Mouse (Mus musculus) forebrain, embryonic 12.5 days (tissue): ENCODE results near the gene Slc5a8. TPM values are rescaled to one million over a fixed set of nuclear protein-coding genes. Genes with fewer than 3 reads are reported as not detected.

Experiments used
- ATAC-seq: fragments of 200-750 bp; cut with Nextera tagmentation; 2 replicates; pipeline ENCODE4 v1.8.0; 2017; ENCODE audit warnings: moderate TSS enrichment; ENCODE audit not compliant: low FRiP score
- H3K27ac ChIP-seq: fragments of 300-500 bp; sonication (generic); 2 replicates; pipeline ENCODE4 v1.5.1; 2016; ENCODE audit warnings: mild to moderate bottlenecking
- H3K27me3 ChIP-seq: fragments of 300-500 bp; sonication (generic); 2 replicates; pipeline ENCODE4 v1.6.1; 2016; ENCODE audit warnings: mild to moderate bottlenecking
- H3K36me3 ChIP-seq: fragments of 300-500 bp; sonication (generic); replicated peaks from 2 replicates; pipeline ENCODE4 v1.6.1; 2016; ENCODE audit warnings: mild to moderate bottlenecking
- H3K4me1 ChIP-seq: fragments of 300-500 bp; sonication (generic); 2 replicates; pipeline ENCODE4 v1.6.1; 2016
- H3K4me2 ChIP-seq: fragments of 300-500 bp; sonication (generic); 2 replicates; pipeline ENCODE4 v1.6.1; 2016; ENCODE audit warnings: mild to moderate bottlenecking, moderate library complexity
- H3K4me3 ChIP-seq: fragments of 300-500 bp; sonication (generic); replicated peaks from 2 replicates; pipeline ENCODE4 v1.5.1; 2016; ENCODE audit warnings: mild to moderate bottlenecking
- H3K9ac ChIP-seq: fragments of 300-500 bp; sonication (generic); 2 replicates; pipeline ENCODE4 v1.6.1; 2016; ENCODE audit warnings: mild to moderate bottlenecking
- H3K9me3 ChIP-seq: fragments of 300-500 bp; sonication (generic); 2 replicates; pipeline ENCODE4 v1.6.1; 2016
- WGBS: fragments of 180-500 bp; shearing (Covaris S2); methylation state at CpG from one replicate; pipeline ENCODE4 v1.1.7; 2016; 5-methylcytosine and 5-hydroxymethylcytosine counted together
- polyA plus RNA-seq: library from polyadenylated mRNA; unstranded; fragments of >200 nt; fragmentation: Nextera tagmentation; extraction: Ambion mirVana; gene quantifications from 2 replicates; pipeline ENCODE4 v1.2.1, GENCODE M21; 2016

Slc5a8 gene
- not detected in 2 replicates for polyA plus RNA-seq

DNA sequence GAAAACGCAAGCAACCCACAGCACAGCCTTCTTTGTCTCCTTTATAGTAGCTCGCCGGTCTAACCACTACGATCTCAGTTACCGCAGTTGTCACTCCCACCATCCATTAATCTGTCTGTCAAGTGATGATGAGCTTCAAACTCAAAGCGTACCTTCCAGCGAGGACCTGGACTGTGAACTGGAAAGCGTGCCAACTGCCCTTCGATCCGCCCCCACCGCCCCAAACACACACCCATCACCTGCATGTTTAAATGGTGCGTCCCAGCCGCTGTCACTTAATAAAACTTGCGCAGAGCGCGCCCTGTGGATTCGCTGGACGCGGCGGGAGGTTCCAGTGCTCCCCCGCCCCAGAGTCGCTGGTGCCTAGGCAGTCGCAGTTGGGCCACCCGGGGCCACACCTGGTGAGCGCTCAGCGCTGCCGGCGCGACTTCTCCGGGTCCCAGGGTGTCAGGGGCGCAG lies at the start of gene Slc5a8:
Slc5a8 (plus strand) TSS at position 361 of the 459 bp plus-strand sequence.
- H3K36me3 ChIP-seq: no peaks in the 10 kb centered on the region
- ATAC-seq: 0 out of 2 replicates have a peak, but pooled peaks have one; percentile 4
- H3K4me2 ChIP-seq: peak within 1 kb of the TSS; percentile 57
- no peak within 1 kb of the TSS for H3K27ac ChIP-seq
- H3K27me3 ChIP-seq: peaks cover 29% of the 10 kb centered on the region
- WGBS: 3% methylated on average over 31 of the region's 31 CpGs
- peaks cover 11% of the 10 kb centered on the region for H3K4me1 ChIP-seq
- peak within 1 kb of the TSS; percentile 36 for H3K4me3 ChIP-seq
- H3K9ac ChIP-seq: no peak within 1 kb of the TSS
- H3K9me3 ChIP-seq: no peaks in the 10 kb centered on the region

- H3K9me3 ChIP-seq: no peaks in the 10 kb centered on the region
- H3K9ac ChIP-seq: no peak overlapping the region
- 85% methylated on average over 7 of the region's 7 CpGs for WGBS
- no peak overlapping the region for H3K4me3 ChIP-seq
- H3K4me2 ChIP-seq: no peak overlapping the region
- H3K27ac ChIP-seq: no peak overlapping the region
- H3K36me3 ChIP-seq: no peaks in the 10 kb centered on the region
- H3K4me1 ChIP-seq: no peaks in the 10 kb centered on the region
- H3K27me3 ChIP-seq: no peaks in the 10 kb centered on the region
- ATAC-seq: no peak
Measured at GRCm38 (mm10) chr10:88848876-88849476, 36.8 kb upstream of the Slc5a8 start.

- no peaks in the 10 kb centered on the region for H3K36me3 ChIP-seq
- H3K4me1 ChIP-seq: no peaks in the 10 kb centered on the region
- H3K4me3 ChIP-seq: no peak overlapping the region
- H3K4me2 ChIP-seq: no peak overlapping the region
- 91% methylated on average over 4 of the region's 4 CpGs for WGBS
- ATAC-seq: no peak
- H3K27me3 ChIP-seq: no peaks in the 10 kb centered on the region
- no peak overlapping the region for H3K27ac ChIP-seq
- H3K9ac ChIP-seq: no peak overlapping the region
- no peaks in the 10 kb centered on the region for H3K9me3 ChIP-seq
Measured at GRCm38 (mm10) chr10:88849976-88850375, 35.8 kb upstream of the Slc5a8 start.

GRCm38 (mm10) chr10:88853326-88853725 lies 32.5 kb upstream of the Slc5a8 start:
- Histone ChIP-seq H3K36me3 (no peaks in the 10 kb centered on the region), H3K27ac (no peak overlapping the region), H3K9ac (no peak overlapping the region), H3K4me3 (no peak overlapping the region), H3K27me3 (no peaks in the 10 kb centered on the region), H3K4me1 (no peaks in the 10 kb centered on the region), H3K4me2 (no peak overlapping the region), H3K9me3 (no peaks in the 10 kb centered on the region)
- 91% methylated on average over 7 of the region's 7 CpGs for WGBS
- ATAC-seq: no peak

DNA sequence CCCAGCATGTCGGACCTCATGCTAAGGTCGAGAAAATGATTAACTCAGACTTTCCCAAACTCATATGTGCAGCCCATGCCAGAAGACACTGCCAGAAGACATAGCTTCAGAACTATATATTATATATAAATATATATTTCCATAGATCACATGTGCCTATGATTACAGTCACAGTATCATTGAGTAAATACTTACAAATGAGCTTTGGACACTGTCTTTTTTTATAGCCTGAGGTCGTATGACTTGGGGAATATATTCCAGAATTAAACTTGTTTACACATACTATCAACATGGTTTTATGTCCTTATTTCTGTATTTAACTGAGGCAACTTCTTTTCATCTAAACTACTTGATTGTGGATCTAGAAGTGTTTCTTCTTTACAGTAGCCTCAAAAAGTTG lies 24.9 kb upstream of the Slc5a8 start:
- H3K4me1 ChIP-seq: no peaks in the 10 kb centered on the region
- no peak overlapping the region for H3K27ac ChIP-seq
- H3K36me3 ChIP-seq: no peaks in the 10 kb centered on the region
- no peak overlapping the region for H3K9ac ChIP-seq
- no peaks in the 10 kb centered on the region for H3K9me3 ChIP-seq
- ATAC-seq: no peak
- 79% methylated on average over 3 of the region's 3 CpGs for WGBS
- no peak overlapping the region for H3K4me2 ChIP-seq
- no peak overlapping the region for H3K4me3 ChIP-seq
- no peaks in the 10 kb centered on the region for H3K27me3 ChIP-seq

GRCm38 (mm10) chr10:88861416-88861815 lies 24.4 kb upstream of the Slc5a8 start:
- ATAC-seq: no peak
- Histone ChIP-seq H3K9ac (no peak overlapping the region), H3K4me2 (no peak overlapping the region), H3K4me1 (no peaks in the 10 kb centered on the region), H3K9me3 (no peaks in the 10 kb centered on the region), H3K4me3 (no peak overlapping the region), H3K27ac (no peak overlapping the region), H3K36me3 (no peaks in the 10 kb centered on the region), H3K27me3 (no peaks in the 10 kb centered on the region)

GRCm38 (mm10) chr10:88862293-88862692 lies 23.5 kb upstream of the Slc5a8 start:
- no peaks in the 10 kb centered on the region for H3K36me3 ChIP-seq
- no peaks in the 10 kb centered on the region for H3K9me3 ChIP-seq
- no peak overlapping the region for H3K9ac ChIP-seq
- 92% methylated on average over 5 of the region's 5 CpGs for WGBS
- no peaks in the 10 kb centered on the region for H3K27me3 ChIP-seq
- no peak overlapping the region for H3K27ac ChIP-seq
- no peak overlapping the region for H3K4me2 ChIP-seq
- no peak for ATAC-seq
- H3K4me3 ChIP-seq: no peak overlapping the region
- H3K4me1 ChIP-seq: no peaks in the 10 kb centered on the region

DNA sequence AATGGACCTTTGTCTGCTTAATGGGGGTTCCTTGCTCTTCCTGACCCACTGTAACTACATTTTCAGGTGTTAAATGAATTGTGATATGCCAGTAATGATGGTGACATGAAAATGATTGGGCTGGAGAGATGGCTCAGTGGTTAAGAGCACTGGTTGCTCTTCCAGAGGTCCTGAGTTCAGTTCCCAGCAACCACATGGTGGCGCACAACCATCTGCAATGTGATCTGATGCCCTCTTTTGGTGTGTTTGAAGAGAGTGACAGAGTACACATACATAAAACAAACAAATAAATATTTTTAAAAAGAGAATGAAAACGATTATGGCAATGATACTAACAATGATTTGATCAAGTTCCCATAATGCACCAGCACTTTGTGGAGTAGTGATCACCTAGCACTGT lies 19.8 kb upstream of the Slc5a8 start:
- Histone ChIP-seq H3K36me3 (no peaks in the 10 kb centered on the region), H3K9me3 (no peaks in the 10 kb centered on the region), H3K27me3 (no peaks in the 10 kb centered on the region), H3K9ac (no peak overlapping the region), H3K27ac (no peak overlapping the region), H3K4me1 (no peaks in the 10 kb centered on the region), H3K4me2 (no peak overlapping the region), H3K4me3 (no peak overlapping the region)
- ATAC-seq: no peak
- 70% methylated on average over 2 of the region's 2 CpGs for WGBS

DNA sequence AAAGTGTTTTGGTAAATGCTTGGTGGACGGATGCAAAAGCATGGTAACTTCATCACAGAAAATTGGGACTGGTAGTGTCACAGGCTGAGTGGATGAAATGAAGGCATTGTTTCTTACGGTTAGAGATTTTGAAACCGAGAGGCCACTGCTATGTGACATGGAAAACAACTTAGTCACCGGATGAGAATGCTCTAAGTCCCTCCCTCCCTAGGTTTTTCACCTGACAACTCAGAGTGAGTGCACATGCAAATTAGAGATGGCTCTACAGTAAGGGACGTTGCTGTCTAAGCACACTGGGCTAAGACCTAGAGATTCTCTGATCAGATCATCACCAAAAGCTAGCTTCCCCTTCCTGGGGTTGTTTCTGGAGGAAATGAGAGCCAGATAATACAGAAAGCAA lies 10.9 kb upstream of the Slc5a8 start:
- H3K27me3 ChIP-seq: no peaks in the 10 kb centered on the region
- H3K9me3 ChIP-seq: no peaks in the 10 kb centered on the region
- WGBS: 74% methylated on average over 5 of the region's 5 CpGs
- H3K4me1 ChIP-seq: no peaks in the 10 kb centered on the region
- no peak overlapping the region for H3K9ac ChIP-seq
- H3K27ac ChIP-seq: no peak overlapping the region
- H3K4me2 ChIP-seq: no peak overlapping the region
- no peaks in the 10 kb centered on the region for H3K36me3 ChIP-seq
- H3K4me3 ChIP-seq: no peak overlapping the region
- ATAC-seq: no peak

DNA sequence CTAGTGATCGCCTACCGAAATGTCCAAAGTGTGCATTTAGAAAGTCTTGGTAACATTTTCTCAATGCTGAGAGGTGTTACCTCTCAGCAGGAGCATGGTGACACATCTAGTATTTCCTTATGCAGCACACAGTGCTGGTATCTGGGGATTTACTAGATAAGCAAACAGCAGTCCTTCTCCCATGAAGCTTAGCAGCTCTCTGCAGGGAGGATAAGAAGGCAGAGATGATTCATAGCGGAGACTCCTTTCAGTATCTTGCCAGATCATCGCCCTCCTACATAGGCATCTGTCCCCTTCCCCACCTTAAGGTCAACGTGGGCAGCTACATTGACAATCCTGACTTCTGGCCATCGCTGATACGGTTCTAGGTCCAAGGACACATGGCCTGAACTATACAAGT lies 8.4 kb upstream of the Slc5a8 start:
- no peak for ATAC-seq
- H3K27ac ChIP-seq: no peak overlapping the region
- H3K4me1 ChIP-seq: no peaks in the 10 kb centered on the region
- H3K36me3 ChIP-seq: no peaks in the 10 kb centered on the region
- H3K4me3 ChIP-seq: no peak overlapping the region
- 89% methylated on average over 7 of the region's 7 CpGs for WGBS
- no peaks in the 10 kb centered on the region for H3K27me3 ChIP-seq
- no peaks in the 10 kb centered on the region for H3K9me3 ChIP-seq
- H3K9ac ChIP-seq: no peak overlapping the region
- H3K4me2 ChIP-seq: no peak overlapping the region

DNA sequence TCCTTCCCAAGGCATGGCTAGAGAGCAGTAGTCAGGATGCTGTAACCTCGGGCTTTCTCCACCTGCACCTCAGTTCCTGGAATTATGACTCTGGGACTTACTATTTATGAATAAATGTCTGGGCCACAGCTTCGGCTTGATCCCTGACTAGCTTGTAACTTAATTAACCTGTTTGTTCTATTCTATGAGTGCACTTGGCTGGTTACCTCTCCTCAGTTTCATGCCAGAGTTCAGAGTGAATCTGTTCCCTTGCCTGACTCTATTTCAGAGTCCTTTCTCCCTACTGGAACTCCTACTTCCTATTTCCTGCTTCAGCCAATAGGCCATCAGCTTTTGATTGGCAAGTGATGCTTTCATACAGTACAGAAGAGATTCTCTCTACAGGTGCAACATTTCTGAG lies 2.1 kb upstream of the Slc5a8 start:
- peaks cover 11% of the 10 kb centered on the region for H3K4me1 ChIP-seq
- H3K4me2 ChIP-seq: no peak overlapping the region
- no peaks in the 10 kb centered on the region for H3K9me3 ChIP-seq
- H3K4me3 ChIP-seq: no peak overlapping the region
- H3K27ac ChIP-seq: no peak overlapping the region
- H3K27me3 ChIP-seq: peaks cover 29% of the 10 kb centered on the region
- 95% methylated on average over 2 of the region's 2 CpGs for WGBS
- H3K9ac ChIP-seq: no peak overlapping the region
- H3K36me3 ChIP-seq: no peaks in the 10 kb centered on the region
- ATAC-seq: no peak

GRCm38 (mm10) chr10:88884836-88885235 lies 956 bp upstream of the Slc5a8 start:
- Histone ChIP-seq H3K27ac (no peak overlapping the region), H3K9ac (no peak overlapping the region), H3K4me3 (no peak overlapping the region), H3K4me1 (peaks cover 11% of the 10 kb centered on the region), H3K9me3 (no peaks in the 10 kb centered on the region), H3K27me3 (peaks cover 29% of the 10 kb centered on the region), H3K4me2 (no peak overlapping the region), H3K36me3 (no peaks in the 10 kb centered on the region)
- 82% methylated on average over 6 of the region's 6 CpGs for WGBS
- ATAC-seq: no peak

DNA sequence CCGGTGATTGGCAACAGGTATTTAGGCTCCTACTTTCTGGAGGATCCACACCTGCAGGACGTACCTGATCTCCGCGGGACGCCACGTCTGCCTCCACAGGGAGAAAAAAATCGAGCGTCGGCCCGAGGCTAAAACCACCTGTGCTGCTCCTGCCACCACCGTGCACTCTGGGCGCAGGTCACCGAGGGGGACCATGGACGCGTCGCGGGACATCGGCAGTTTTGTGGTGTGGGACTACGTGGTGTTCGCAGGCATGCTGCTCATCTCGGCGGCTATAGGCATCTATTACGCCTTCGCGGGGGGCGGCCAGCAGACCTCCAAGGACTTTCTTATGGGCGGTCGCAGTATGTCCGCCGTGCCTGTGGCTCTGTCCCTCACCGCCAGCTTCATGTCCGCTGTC lies 322 bp downstream of the Slc5a8 start:
- Histone ChIP-seq H3K4me3 (peak overlapping the region; percentile 36), H3K36me3 (no peaks in the 10 kb centered on the region), H3K27me3 (peaks cover 29% of the 10 kb centered on the region), H3K27ac (no peak overlapping the region), H3K4me1 (peaks cover 11% of the 10 kb centered on the region), H3K9ac (no peak overlapping the region), H3K4me2 (peak overlapping the region; percentile 57), H3K9me3 (no peaks in the 10 kb centered on the region)
- WGBS: 3% methylated on average over 32 of the region's 32 CpGs
- 0 out of 2 replicates have a peak, but pooled peaks have one; percentile 36 for ATAC-seq
